Mouse (Mus musculus) skeletal muscle tissue, adult 2 months (tissue): ENCODE measurements around the gene Ttll11.

Source experiments
- DNase-seq: peaks from one replicate; pipeline ENCODE4 v3.0.0-alpha.2; 2012; ENCODE audit warnings: low read depth, low spot score

Ttll11 gene

DNA sequence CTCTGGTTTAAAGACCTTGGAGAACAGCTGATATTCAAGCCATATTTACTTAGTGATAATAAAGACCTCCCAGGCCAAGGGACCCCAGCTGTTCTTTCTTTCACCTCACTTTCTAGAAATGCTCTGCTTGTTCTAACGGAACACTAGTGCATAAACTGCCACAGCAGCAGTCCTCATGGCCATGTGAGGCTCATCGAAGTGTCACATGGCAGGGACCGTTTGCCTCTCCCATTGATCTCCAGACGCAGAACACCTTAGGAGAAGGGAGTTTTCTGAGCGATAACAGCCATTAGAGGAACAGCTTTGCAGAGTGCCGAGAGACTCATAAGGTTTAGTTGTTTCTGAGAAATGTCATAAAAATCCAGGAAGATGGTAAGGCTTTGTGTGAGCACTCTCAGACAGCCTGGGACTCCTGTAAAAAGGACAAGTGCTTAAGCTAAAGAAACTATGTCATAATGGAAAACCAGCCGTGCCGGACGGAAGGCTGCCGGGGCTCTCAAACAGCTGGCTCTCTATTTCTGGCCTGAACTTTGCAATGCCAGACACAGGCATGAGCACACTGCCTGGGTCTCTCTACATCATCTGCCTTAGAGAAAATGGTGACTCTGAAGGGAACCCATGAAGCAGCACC, 13.7 kb downstream of the Ttll11 start:
- no peak for DNase-seq

- no peak for DNase-seq
Measured at GRCm38 (mm10) chr2:35963280-35963679, 16.4 kb downstream of the Ttll11 start.

GRCm38 (mm10) chr2:35961593-35962127, 18.1 kb downstream of the Ttll11 start:
- no peak for DNase-seq

DNA sequence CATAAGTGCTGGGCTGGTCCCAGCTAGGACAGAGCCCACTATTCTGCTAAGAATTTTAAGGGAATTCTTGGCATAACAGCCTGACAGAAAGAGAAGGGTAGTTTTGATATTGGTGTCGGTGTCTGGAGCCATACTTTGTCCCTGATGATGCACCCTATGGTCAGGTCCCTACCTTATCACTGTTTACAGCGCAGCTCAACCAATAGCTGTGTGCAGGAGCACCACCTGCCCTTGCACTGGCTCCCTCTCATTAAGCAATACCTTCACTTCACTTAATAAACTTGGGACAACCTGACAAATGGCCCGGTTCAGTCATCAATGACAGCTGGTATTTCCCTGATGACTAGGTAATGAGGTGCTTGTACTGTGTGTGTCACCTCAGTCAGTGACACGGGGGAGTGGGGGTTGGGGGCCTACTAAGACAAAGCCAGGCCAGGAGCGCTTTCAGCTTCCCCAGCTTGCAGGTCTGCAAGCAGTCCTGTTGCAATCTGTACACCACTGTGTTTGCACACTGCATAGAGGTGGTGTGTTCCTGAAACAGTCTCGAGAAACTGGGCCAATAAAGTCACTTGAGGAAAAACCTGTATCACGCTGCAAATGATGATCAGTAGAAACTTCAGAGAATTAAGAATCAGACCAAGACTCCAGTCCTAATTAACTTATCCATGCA, 22.1 kb downstream of the Ttll11 start:
- no peak for DNase-seq

DNA sequence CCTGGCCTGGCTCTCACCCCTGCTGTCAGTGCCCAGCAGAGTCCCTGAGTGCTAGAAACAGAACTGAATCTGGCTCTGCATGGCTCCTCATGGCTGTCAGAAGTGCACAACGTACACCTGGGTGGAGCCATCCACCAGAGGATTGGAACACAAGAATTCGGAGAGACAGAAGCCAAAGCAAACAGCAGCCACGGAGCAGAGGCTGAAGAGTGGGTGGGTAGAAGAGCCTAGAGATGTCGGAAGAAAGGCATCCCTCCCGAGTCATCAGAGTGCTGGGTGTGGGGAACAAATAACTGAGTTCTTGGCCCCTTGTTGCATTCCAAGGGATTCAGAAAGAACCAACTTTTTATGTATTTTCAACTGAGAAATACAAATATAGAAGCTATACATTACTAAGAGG, 24.5 kb downstream of the Ttll11 start:
- no peak for DNase-seq

- DNase-seq = no peak
Measured at GRCm38 (mm10) chr2:35952187-35952958, 27.3 kb downstream of the Ttll11 start.

GRCm38 (mm10) chr2:35944896-35945295, 34.8 kb downstream of the Ttll11 start:
- DNase-seq = no peak

GRCm38 (mm10) chr2:35942960-35943359, 36.8 kb downstream of the Ttll11 start:
- DNase-seq = no peak

- DNase-seq = no peak
Measured at GRCm38 (mm10) chr2:35935045-35935444, 44.7 kb downstream of the Ttll11 start.

GRCm38 (mm10) chr2:35933116-35933515, 46.6 kb downstream of the Ttll11 start:
- no peak for DNase-seq

DNA sequence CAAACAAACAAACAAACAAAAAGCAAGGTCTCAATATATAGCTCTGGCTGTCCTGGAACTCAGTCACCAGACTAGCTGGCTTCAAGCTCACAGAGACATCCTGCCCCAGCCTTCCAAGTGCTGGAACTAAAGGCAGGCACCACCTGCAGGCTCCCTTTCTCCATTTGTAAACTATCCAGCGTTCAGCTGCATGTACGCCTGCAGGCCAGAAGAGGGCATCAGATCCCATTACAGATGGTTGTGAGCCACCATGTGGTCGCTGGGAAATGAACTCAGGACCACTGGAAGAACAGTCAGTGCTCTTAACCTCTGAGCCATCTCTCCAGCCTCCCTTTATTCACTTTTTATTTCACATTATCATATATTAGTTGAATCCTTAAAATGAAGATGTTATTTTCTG, 48.1 kb downstream of the Ttll11 start:
- DNase-seq = no peak

GRCm38 (mm10) chr2:35930498-35931149, 49.1 kb downstream of the Ttll11 start:
- peak; percentile 42 for DNase-seq

DNA sequence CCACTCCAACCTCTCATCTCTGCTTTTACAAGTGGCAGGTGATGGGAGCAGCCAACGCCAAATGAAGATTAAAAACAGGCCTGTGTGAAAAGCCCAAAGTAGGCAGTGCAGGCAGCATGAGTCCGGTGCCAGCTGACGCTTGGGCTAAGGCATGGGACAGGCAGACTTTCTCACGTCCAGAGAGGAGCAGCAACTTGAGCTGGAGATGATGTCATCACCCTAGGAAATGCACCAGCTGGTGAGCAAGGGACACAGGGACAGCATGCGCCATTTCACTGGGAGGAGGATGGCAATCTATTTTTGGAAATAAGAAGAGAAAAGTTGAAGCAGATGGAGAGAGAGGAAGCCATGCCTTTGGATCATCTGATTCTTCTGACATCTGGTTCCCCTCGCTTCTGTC, 51.6 kb downstream of the Ttll11 start:
- DNase-seq = peak; percentile 82

DNA sequence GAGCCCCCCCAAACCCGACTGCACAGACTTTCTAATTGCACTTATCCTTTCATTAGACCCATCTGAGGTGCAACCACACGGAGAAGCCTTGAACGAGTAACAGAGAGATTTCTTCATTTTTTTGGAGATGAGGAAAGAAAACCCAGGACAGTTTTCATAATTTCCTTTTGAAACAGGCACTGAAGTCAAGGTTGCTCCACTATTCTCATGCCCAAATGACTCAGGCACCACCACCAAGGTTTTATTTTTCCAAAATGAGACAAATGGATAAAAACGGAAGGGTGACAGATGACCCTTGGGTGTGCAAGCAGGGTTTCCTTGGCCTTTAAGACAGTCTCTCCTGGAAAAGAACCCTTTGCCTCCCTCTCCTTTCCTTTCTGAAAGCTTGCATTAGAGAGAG, 54.8 kb downstream of the Ttll11 start:
- no peak for DNase-seq

- no peak for DNase-seq
Measured at GRCm38 (mm10) chr2:35922956-35923355, 56.8 kb downstream of the Ttll11 start.

DNA sequence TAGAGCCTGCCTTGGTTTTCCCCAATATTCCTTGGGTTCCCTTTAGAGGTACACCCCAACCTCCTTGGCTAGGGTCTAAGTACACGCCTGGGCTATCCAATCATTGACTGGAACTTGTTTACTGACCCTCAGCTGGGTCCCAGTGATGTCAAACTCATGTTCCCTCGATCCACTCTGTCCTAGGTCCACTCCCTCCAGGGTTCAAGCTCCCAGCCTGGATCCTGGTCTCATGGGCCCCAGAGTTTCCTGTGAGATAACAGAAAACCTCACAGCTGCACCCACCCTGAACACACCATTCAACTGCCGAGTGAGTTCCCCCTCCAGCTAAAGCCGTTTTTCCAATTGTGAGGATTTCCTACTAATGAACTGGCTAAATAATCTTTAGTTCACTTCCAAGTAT, 67.6 kb downstream of the Ttll11 start:
- DNase-seq = no peak

DNA sequence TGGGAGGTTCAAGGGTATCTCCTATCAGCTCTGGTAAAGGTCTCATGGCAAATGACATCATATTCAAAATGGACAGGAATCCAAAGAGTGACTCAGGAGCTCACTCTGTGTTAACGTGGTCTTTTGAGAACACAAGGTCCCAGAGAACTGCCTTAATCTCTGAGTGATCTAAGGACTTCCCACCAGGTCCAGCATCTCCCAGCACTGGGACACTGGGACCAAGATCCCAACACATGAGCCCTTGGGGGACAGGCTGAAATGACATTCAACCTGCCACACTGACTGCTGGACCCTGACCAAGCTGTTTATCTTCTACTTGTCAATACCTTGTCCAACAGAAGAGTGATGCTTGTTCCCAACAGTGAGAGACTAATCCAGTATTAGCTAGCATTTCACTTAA, 68.0 kb downstream of the Ttll11 start:
- no peak for DNase-seq

- no peak for DNase-seq
Measured at GRCm38 (mm10) chr2:35910740-35911139, 69.0 kb downstream of the Ttll11 start.

GRCm38 (mm10) chr2:35909353-35909752, 70.4 kb downstream of the Ttll11 start:
- no peak for DNase-seq

GRCm38 (mm10) chr2:35907578-35907977, 72.1 kb downstream of the Ttll11 start:
- no peak for DNase-seq

GRCm38 (mm10) chr2:35906174-35906798, 73.4 kb downstream of the Ttll11 start:
- DNase-seq = peak; percentile 74

- DNase-seq = no peak
Measured at GRCm38 (mm10) chr2:35900845-35901244, 78.9 kb downstream of the Ttll11 start.
